Mouse (Mus musculus) liver, embryonic 13.5 days (tissue): ENCODE results near the gene Alox12b. TPM values are rescaled to one million over a fixed set of nuclear protein-coding genes. Genes with fewer than 3 reads are reported as not detected.

Source experiments
- ATAC-seq: fragments of 200-750 bp; cut with Nextera tagmentation; 2 replicates; pipeline ENCODE4 v1.8.0; 2017; ENCODE audit warnings: low read depth, mild to moderate bottlenecking, moderate number of reproducible peaks, moderate library complexity
- DNase-seq: peaks from one replicate; pipeline ENCODE4 v3.0.0; 2022
- H3K27ac ChIP-seq: fragments of 300-500 bp; sonication (generic); 2 replicates; pipeline ENCODE4 v1.5.1; 2015; ENCODE audit warnings: moderate library complexity, mild to moderate bottlenecking, inconsistent platforms
- H3K27me3 ChIP-seq: fragments of 300-500 bp; sonication (generic); 2 replicates; pipeline ENCODE4 v1.6.1; 2015; ENCODE audit warnings: mild to moderate bottlenecking, inconsistent platforms
- H3K36me3 ChIP-seq: fragments of 300-500 bp; sonication (generic); 2 replicates; pipeline ENCODE4 v1.6.1; 2015; ENCODE audit warnings: mild to moderate bottlenecking, inconsistent platforms
- H3K4me1 ChIP-seq: fragments of 300-500 bp; sonication (generic); replicated peaks from 2 replicates; pipeline ENCODE4 v1.6.1; 2015; ENCODE audit warnings: inconsistent platforms
- H3K4me2 ChIP-seq: fragments of 300-500 bp; sonication (generic); 2 replicates; pipeline ENCODE4 v1.6.1; 2015; ENCODE audit warnings: inconsistent platforms, mild to moderate bottlenecking, moderate library complexity
- H3K4me3 ChIP-seq: fragments of 300-500 bp; sonication (generic); replicated peaks from 2 replicates; pipeline ENCODE4 v1.5.1; 2015; ENCODE audit warnings: mild to moderate bottlenecking, inconsistent platforms
- H3K9ac ChIP-seq: fragments of 300-500 bp; sonication (generic); 2 replicates; pipeline ENCODE4 v1.6.1; 2015; ENCODE audit warnings: mild to moderate bottlenecking, inconsistent platforms
- H3K9me3 ChIP-seq: fragments of 300-500 bp; sonication (generic); replicated peaks from 2 replicates; pipeline ENCODE4 v1.6.1; 2016; ENCODE audit warnings: inconsistent platforms
- WGBS: fragments of 180-500 bp; shearing (Covaris S2); methylation state at CpG from one replicate; pipeline ENCODE4 v1.1.7; 2015; ENCODE audit not compliant: insufficient replicate concordance; 5-methylcytosine and 5-hydroxymethylcytosine counted together
- polyA plus RNA-seq: library from polyadenylated mRNA; unstranded; fragments of >200 nt; fragmentation: Nextera tagmentation; extraction: Ambion mirVana; gene quantifications from 2 replicates; pipeline ENCODE4 v1.2.1, GENCODE M21; 2015

The Alox12b gene
- polyA plus RNA-seq, 1 experiment from 2014 or later, result not detected

DNA sequence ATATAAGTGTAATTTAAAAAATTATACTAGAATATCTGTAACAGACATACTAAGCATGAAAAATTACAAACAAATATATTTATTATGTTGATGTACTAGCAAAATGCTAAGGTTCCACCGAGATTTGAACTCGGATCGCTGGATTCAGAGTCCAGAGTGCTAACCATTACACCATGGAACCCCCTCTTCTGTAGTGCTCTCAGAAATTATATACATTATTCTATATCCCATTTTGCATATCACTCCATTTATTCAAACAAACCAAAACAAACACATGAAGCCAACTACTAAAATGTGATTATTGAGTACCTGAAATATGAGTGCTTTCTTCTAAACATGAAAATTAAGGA, 32.3 kb upstream of the Alox12b start:
- Histone ChIP-seq H3K36me3 (no peaks in the 10 kb centered on the region), H3K4me2 (peak overlapping the region; percentile 99), H3K4me3 (peak overlapping the region; percentile 74), H3K9ac (no peak overlapping the region), H3K4me1 (peaks cover 59% of the 10 kb centered on the region), H3K9me3 (no peaks in the 10 kb centered on the region), H3K27ac (no peak overlapping the region), H3K27me3 (peaks cover 55% of the 10 kb centered on the region)
- DNase-seq (peak; percentile 68), ATAC-seq (peak; percentile 51)
- 0% methylated on average over 3 of the region's 3 CpGs for WGBS

DNA sequence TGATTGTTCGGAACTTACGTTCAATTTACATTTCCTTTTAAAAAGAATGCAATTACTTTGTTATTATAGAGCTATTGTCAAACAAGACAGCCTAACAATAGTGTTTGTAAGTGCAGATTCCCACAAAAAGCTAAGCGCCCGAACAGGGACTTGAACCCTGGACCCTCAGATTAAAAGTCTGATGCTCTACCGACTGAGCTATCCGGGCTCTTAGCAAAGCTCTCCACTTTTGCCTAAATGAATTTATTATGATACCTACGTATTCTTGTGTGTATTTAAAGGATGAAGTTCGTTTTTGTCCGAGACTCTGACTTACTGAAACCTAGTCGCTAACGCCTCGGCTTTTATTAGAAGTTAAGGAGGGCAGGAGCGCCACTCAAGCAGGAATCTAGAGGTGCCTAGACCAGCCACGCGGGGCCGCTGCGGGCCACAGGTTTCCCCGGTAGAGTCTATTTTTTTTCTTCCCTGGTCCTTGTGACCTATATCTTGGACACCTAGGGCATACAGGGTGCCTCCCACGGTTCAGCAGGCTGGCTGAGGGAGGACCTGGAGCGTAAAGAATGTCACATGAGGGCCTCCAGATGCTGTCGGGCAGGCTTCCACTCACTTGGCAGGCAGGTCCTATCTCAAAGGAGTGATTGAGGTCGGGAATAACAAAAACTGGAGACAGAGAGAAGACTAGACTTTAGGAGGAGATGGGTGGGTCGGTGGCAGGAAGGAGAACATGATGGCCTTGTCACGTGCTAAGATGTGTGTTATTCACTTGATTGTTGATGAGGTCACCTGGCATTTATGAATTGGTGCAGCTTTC, 31.5 kb upstream of the Alox12b start:
- H3K9me3 ChIP-seq, result no peaks in the 10 kb centered on the region
- H3K36me3 ChIP-seq, result no peaks in the 10 kb centered on the region
- peak overlapping the region; percentile 72 for H3K4me3 ChIP-seq
- peaks cover 50% of the 10 kb centered on the region for H3K27me3 ChIP-seq
- H3K9ac ChIP-seq, result peak overlapping the region; percentile 73
- H3K4me2 ChIP-seq, result peak overlapping the region; percentile 94
- peak overlapping the region; percentile 53; the same call in 1 of the 2 replicates for H3K27ac ChIP-seq
- H3K4me1 ChIP-seq, result peaks cover 51% of the 10 kb centered on the region
- DNase-seq (peak; percentile 80), ATAC-seq (peak; percentile 47)
- under 1% methylated on average over 24 of the region's 24 CpGs for WGBS

DNA sequence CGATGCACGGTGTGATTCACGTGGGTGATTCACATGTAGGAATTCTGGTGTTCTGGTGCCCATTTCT, 31.1 kb upstream of the Alox12b start, which contains the start of gene Aloxe3:
Aloxe3 (plus strand) TSS at position 45 of the 67 bp plus-strand sequence.
- Histone ChIP-seq H3K4me3 (peak within 1 kb of the TSS; percentile 72), H3K9ac (peak within 1 kb of the TSS; percentile 73), H3K27ac (peak within 1 kb of the TSS; percentile 53; the same call in 1 of the 2 replicates), H3K4me2 (peak within 1 kb of the TSS; percentile 94), H3K4me1 (peaks cover 47% of the 10 kb centered on the region), H3K9me3 (no peaks in the 10 kb centered on the region), H3K27me3 (peaks cover 46% of the 10 kb centered on the region), H3K36me3 (no peaks in the 10 kb centered on the region)
- DNase-seq, result no peak
- ATAC-seq, result no peak
- 8% methylated on average over 3 of the region's 3 CpGs for whole genome bisulfite sequencing

DNA sequence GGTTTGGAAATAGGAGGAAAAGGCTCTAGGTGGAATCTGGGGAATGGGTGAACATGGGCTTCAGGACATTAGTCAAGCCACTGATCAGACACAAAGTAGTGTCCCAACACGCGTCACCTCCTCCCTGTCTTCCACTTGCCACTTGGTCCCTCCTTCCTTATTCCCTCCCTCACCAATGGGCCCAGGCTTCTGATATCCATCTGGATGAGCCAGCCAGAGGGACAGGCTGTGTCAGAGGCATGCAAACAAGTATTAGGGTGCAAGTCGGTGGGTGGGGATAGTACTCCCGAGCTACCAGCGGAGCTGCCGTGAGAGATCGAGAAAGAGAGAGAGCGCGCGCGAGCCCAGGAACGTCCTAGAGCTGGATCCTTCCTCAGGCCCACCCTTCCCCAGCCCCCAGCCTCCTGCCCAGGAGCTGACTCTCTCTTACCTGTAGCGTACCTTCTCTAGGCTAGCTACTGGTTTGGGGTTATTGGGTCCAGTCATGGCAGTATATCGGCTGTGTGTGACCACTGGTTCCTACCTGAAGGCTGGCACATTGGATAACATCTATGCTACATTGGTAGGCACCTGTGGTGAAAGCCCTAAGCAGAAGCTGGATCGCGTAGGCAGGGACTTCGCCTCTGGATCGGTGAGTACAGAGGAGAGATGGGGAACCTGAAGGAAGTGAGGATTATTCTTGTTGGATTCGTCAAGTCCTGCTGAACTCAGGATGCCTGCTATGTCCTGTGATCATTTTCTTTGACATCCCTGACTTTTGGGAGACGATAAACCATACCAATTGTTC, 30.7 kb upstream of the Alox12b start:
- WGBS, result 12% methylated on average over 20 of the region's 20 CpGs
- no peaks in the 10 kb centered on the region for H3K9me3 ChIP-seq
- peak overlapping the region; percentile 94 for H3K4me2 ChIP-seq
- peak overlapping the region; percentile 73 for H3K9ac ChIP-seq
- DNase-seq, result no peak
- no peak for ATAC-seq
- no peaks in the 10 kb centered on the region for H3K36me3 ChIP-seq
- peaks cover 42% of the 10 kb centered on the region for H3K27me3 ChIP-seq
- no peak overlapping the region for H3K27ac ChIP-seq
- peak overlapping the region; percentile 72 for H3K4me3 ChIP-seq
- H3K4me1 ChIP-seq, result peaks cover 43% of the 10 kb centered on the region

DNA sequence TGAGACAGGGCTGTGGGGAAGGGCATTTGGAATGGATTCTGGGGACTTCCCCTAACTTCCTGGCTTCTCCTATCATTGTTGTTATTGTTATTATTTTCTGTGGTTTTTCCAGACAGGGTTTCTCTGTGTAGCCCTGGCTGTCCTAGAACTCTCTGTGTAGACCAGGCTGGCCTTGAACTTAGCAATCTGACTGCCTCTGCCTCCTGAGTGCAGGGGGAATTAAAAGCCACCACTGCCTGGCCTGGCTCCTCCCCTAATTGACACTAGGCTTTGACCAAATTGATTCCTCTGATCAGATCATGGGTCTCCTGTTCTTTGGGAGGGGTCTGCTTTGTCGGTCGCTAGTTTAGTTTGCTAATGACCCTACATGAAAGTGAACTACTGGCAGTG, 30.1 kb upstream of the Alox12b start:
- Histone ChIP-seq H3K4me2 (peak overlapping the region; percentile 94), H3K9ac (peak overlapping the region; percentile 73; the same call in 1 of the 2 replicates), H3K4me1 (peaks cover 37% of the 10 kb centered on the region), H3K36me3 (no peaks in the 10 kb centered on the region), H3K4me3 (peak overlapping the region; percentile 72), H3K27ac (no peak overlapping the region), H3K9me3 (no peaks in the 10 kb centered on the region), H3K27me3 (peaks cover 38% of the 10 kb centered on the region)
- no peak for ATAC-seq
- no peak for DNase-seq
- 55% methylated on average over 2 of the region's 2 CpGs for WGBS

DNA sequence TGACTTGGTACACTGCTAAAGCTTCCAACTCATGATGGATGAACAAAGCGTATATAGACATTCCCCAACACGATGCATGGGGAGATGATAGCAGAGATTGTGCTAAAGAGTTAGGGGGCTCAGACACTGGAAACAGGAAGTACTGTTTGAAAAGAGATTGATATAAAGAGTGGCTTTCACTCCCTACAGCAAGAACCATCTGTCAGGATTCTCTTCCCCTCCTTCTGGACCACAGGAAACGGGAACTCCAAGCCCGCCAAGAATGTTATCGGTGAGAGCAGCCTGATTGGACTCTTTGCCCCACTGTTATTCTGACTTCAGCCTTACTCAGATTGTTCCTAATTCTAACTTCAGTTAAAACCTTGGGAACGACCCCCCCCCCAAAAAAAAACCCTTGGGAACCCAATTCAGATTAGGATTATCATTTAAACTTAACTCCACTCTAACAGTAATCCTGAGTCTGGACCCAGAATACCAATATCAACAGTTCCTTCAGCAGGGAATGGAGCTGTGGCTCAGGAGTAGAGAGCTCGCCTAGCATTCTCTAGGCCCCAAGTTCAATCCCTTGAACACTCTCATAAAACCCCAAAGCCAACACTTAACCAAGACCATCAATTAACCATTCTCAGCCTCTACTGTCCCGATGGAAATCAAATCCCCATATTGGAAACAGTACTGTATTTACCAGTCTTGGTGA, 28.2 kb upstream of the Alox12b start:
- ATAC-seq, result no peak
- Histone ChIP-seq H3K36me3 (no peaks in the 10 kb centered on the region), H3K27ac (no peak overlapping the region), H3K4me3 (no peak overlapping the region), H3K9ac (no peak overlapping the region), H3K9me3 (no peaks in the 10 kb centered on the region), H3K27me3 (peaks cover 34% of the 10 kb centered on the region), H3K4me1 (peaks cover 22% of the 10 kb centered on the region), H3K4me2 (no peak overlapping the region)
- DNase-seq, result no peak
- 43% methylated on average over 8 of the region's 8 CpGs for WGBS

DNA sequence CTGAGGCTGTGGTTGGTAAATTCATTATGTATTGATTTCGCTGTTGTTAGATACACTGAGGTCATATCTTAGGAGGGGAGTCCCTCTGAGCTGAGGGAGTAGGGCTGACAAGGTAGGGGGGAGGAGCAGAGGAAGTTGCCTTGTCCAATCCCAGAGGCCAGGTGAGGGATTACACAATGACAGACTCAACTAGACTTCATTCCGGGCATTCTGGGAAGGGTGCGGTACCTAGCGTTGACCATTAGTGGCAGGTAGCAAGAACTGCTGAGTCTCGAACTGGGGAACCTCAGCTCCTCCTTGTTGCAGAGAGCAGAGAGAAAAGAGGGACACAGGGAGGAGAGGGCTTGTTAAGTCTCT, 23.2 kb upstream of the Alox12b start:
- Histone ChIP-seq H3K27ac (no peak overlapping the region), H3K4me3 (peak overlapping the region; percentile 46), H3K4me1 (peaks cover 15% of the 10 kb centered on the region), H3K36me3 (no peaks in the 10 kb centered on the region), H3K9me3 (no peaks in the 10 kb centered on the region), H3K4me2 (peak overlapping the region; percentile 69), H3K27me3 (peaks cover 28% of the 10 kb centered on the region), H3K9ac (peak overlapping the region; percentile 44; the same call in 1 of the 2 replicates)
- 33% methylated on average over 5 of the region's 5 CpGs for WGBS
- DNase-seq (no peak), ATAC-seq (no peak)

DNA sequence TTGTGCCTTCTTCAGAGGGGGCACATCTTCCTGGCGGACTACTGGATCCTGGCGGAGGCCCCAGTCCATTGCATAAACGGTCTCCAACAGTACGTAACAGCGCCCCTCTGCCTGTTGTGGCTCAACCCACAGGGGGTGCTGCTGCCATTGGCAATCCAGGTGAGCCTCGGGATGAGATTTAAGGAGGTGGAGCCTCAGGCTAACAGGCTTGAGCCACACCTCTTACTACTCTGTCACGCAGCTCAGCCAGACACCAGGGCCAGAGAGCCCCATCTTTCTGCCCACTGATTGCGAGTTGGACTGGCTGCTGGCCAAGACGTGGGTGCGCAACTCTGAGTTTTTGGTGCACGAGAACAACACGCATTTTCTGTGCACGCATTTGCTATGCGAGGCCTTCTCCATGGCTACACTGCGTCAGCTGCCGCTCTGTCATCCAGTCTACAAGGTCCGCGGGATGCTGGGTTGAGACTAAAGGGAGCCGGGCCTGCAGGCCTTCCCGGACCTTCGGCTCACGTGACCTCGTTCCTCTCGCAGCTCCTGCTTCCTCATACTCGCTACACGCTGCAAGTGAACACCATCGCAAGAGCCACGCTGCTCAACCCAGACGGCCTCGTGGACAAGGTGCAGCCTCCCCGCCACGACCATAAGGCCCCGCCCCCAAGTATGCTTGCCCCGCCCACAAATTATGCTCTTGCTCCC, 22.7 kb upstream of the Alox12b start:
- peaks cover 28% of the 10 kb centered on the region for H3K27me3 ChIP-seq
- peak; percentile 51 for ATAC-seq
- peaks cover 15% of the 10 kb centered on the region for H3K4me1 ChIP-seq
- H3K9ac ChIP-seq, result peak overlapping the region; percentile 44; the same call in 1 of the 2 replicates
- H3K36me3 ChIP-seq, result no peaks in the 10 kb centered on the region
- no peak for DNase-seq
- H3K27ac ChIP-seq, result no peak overlapping the region
- H3K4me2 ChIP-seq, result peak overlapping the region; percentile 69
- 8% methylated on average over 34 of the region's 34 CpGs for WGBS
- peak overlapping the region; percentile 46 for H3K4me3 ChIP-seq
- H3K9me3 ChIP-seq, result no peaks in the 10 kb centered on the region

DNA sequence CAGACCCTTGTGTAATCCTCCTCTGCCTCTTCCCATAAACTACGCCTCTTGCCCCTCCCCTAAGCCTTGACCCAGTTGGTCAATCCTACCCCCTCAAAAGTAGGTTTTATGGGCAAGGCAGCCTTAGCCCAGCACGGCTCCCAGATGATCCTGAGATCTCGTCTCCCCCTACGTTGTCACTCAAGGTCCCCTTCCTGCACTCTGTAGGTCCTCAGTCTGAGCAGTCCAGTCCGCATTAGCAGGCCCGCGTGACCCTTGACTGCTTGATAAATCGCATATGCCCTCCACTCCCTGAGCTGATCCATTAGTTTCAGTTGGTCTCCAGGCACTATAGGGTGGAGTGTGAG, 22.2 kb upstream of the Alox12b start:
- Histone ChIP-seq H3K9me3 (no peaks in the 10 kb centered on the region), H3K36me3 (no peaks in the 10 kb centered on the region), H3K4me1 (peaks cover 15% of the 10 kb centered on the region), H3K4me2 (peak overlapping the region; percentile 69), H3K4me3 (peak overlapping the region; percentile 46), H3K27me3 (peaks cover 27% of the 10 kb centered on the region), H3K9ac (no peak overlapping the region), H3K27ac (no peak overlapping the region)
- ATAC-seq (peak; percentile 34; the same call in 1 of the 2 replicates), DNase-seq (no peak)
- WGBS, result 44% methylated on average over 8 of the region's 8 CpGs

GRCm38 (mm10) chr11:69135361-69135760, 21.4 kb upstream of the Alox12b start:
- Histone ChIP-seq H3K27me3 (peaks cover 23% of the 10 kb centered on the region), H3K36me3 (no peaks in the 10 kb centered on the region), H3K9me3 (no peaks in the 10 kb centered on the region), H3K4me2 (no peak overlapping the region), H3K4me1 (peaks cover 15% of the 10 kb centered on the region), H3K4me3 (no peak overlapping the region), H3K9ac (no peak overlapping the region), H3K27ac (no peak overlapping the region)
- DNase-seq (no peak), ATAC-seq (no peak)
- WGBS, result 60% methylated on average over 6 of the region's 6 CpGs

DNA sequence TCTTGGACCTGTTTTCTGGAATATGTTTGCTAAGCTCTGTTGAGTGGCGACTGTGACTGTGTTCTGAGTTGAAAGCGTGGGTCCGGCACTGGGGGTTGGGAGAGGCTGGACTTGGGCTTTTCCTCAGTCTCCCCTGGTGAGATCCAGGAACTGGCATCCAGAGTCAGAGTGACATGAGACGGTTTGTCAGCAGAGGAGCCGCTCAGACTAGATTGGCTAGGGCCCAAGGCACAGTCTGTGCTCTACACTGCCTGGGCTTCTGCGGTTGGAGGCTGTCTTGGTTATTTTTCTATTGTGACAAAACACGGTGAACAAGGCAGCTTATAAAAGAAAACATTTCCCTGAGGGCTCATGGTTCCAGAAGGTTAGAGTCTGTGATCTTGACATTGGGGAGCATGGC, 9.2 kb upstream of the Alox12b start:
- no peaks in the 10 kb centered on the region for H3K9me3 ChIP-seq
- H3K27ac ChIP-seq, result no peak overlapping the region
- DNase-seq, result no peak
- no peaks in the 10 kb centered on the region for H3K36me3 ChIP-seq
- no peak overlapping the region for H3K4me3 ChIP-seq
- H3K4me2 ChIP-seq, result no peak overlapping the region
- H3K27me3 ChIP-seq, result peaks cover 28% of the 10 kb centered on the region
- no peak overlapping the region for H3K9ac ChIP-seq
- 75% methylated on average over 7 of the region's 7 CpGs for WGBS
- no peak for ATAC-seq
- peaks cover 5% of the 10 kb centered on the region; the same call in 1 of the 2 replicates for H3K4me1 ChIP-seq
